Mouse (Mus musculus) c-Kit-positive CD71-positive TER-119-positive erythroid progenitor cells, embryonic 14.5 days (primary cell): ENCODE measurements around the gene Kirrel2.

Experiments used
- DNase-seq: peaks from one replicate; pipeline ENCODE4 v3.0.0-alpha.2; 2013; ENCODE audit warnings: low spot score

Gene Kirrel2

GRCm38 (mm10) chr7:30450241-30450640 is 7.2 kb downstream of the Kirrel2 start:
- no peak for DNase-seq

- DNase-seq, result no peak
Observed at GRCm38 (mm10) chr7:30444971-30445751, 12.3 kb downstream of the Kirrel2 start, which contains the start of gene Aplp1. Gene Aplp1 (minus strand): TSS chr7:30445535.

GRCm38 (mm10) chr7:30444154-30444970 is 13.1 kb downstream of the Kirrel2 start:
- DNase-seq, result no peak

GRCm38 (mm10) chr7:30443696-30444095 is 13.8 kb downstream of the Kirrel2 start:
- DNase-seq, result no peak

- no peak for DNase-seq
Observed at GRCm38 (mm10) chr7:30440697-30441096, 16.8 kb downstream of the Kirrel2 start.

GRCm38 (mm10) chr7:30439734-30440133 is 17.8 kb downstream of the Kirrel2 start:
- DNase-seq, result no peak

- no peak for DNase-seq
Observed at GRCm38 (mm10) chr7:30436879-30437278, 20.6 kb downstream of the Kirrel2 start.

GRCm38 (mm10) chr7:30435156-30435555 is 22.3 kb downstream of the Kirrel2 start:
- DNase-seq, result no peak

GRCm38 (mm10) chr7:30434701-30435100 is 22.8 kb downstream of the Kirrel2 start:
- DNase-seq, result no peak

GRCm38 (mm10) chr7:30434238-30434637 is 23.3 kb downstream of the Kirrel2 start:
- DNase-seq, result peak; percentile 37

GRCm38 (mm10) chr7:30431793-30432192 is 25.7 kb downstream of the Kirrel2 start:
- DNase-seq, result no peak

- no peak for DNase-seq
Observed at GRCm38 (mm10) chr7:30430191-30430590, 27.3 kb downstream of the Kirrel2 start.

GRCm38 (mm10) chr7:30429327-30429726 is 28.2 kb downstream of the Kirrel2 start:
- no peak for DNase-seq

GRCm38 (mm10) chr7:30423071-30423641 is 34.3 kb downstream of the Kirrel2 start:
- DNase-seq, result no peak

GRCm38 (mm10) chr7:30422560-30422959 is 34.9 kb downstream of the Kirrel2 start:
- no peak for DNase-seq

GRCm38 (mm10) chr7:30421890-30422435 is 35.5 kb downstream of the Kirrel2 start:
- peak; percentile 49 for DNase-seq

- peak; percentile 48 for DNase-seq
Observed at GRCm38 (mm10) chr7:30421175-30421889, 36.2 kb downstream of the Kirrel2 start, which contains the start of gene Nfkbid. Gene Nfkbid (plus strand): TSS chr7:30421732.

GRCm38 (mm10) chr7:30420673-30421072 is 36.8 kb downstream of the Kirrel2 start:
- no peak for DNase-seq

GRCm38 (mm10) chr7:30419561-30420499 is 37.7 kb downstream of the Kirrel2 start, which contains the start of gene Hcst:
Gene Hcst (minus strand): TSS chr7:30419854.
- no peak for DNase-seq

- no peak for DNase-seq
Observed at GRCm38 (mm10) chr7:30417856-30418255, 39.6 kb downstream of the Kirrel2 start.
